ENCODE assay signal across 7 mouse cellular contexts in genomic region chr12:86498765-86499164, GRCm38 (mm10).
DNase-seq lines count a peak whose midpoint lies in the region; ATAC-seq and TF ChIP-seq lines count a peak whose summit lies in the region.

No protein-coding gene starts in this region.

- no peak overlapping the region for H3K4me2 ChIP-seq in intestine, embryonic 15.5 days (replicated peaks)

- TF ChIP-seq POLR2A in kidney, adult 2 months (IDR thresholded peaks at IDR 0.05; ENCODE audit: low read depth, low read length): no peak

- TF ChIP-seq CTCF in E14TG2a.4 (conservative IDR thresholded peaks at IDR 0.05; ENCODE audit: low read length): no peak
- no peak for TF ChIP-seq CTCF in kidney, adult 2 months (conservative IDR thresholded peaks at IDR 0.05; ENCODE audit: insufficient read depth, insufficient read length, low read depth, low read length)

- 12% methylated on average over 6 of the region's 6 CpGs for WGBS in kidney, adult 2 months
- WGBS in intestine, embryonic 15.5 days: 28% methylated on average over 6 of the region's 6 CpGs

- H3K27me3 ChIP-seq in E14TG2a.4 (ENCODE audit: insufficient read depth, low read length): no peaks in the 10 kb centered on the region
- no peaks in the 10 kb centered on the region for H3K27me3 ChIP-seq in kidney, adult 2 months (replicated peaks; ENCODE audit: control insufficient read depth, insufficient read depth, low read length)
- no peaks in the 10 kb centered on the region for H3K27me3 ChIP-seq in intestine, embryonic 15.5 days (replicated peaks)

- intact Hi-C loops in left cerebral cortex, postnatal 25 days (cut with DNase I): no loop called here

- no peaks in the 10 kb centered on the region for H3K9me3 ChIP-seq in E14TG2a.4 (ENCODE audit: low read length)
- H3K9me3 ChIP-seq in intestine, embryonic 15.5 days: no peaks in the 10 kb centered on the region

- H3K4me3 ChIP-seq in E14TG2a.4 (replicated peaks; ENCODE audit: low read length): peak overlapping the region; percentile 63
- H3K4me3 ChIP-seq in kidney, adult 2 months (ENCODE audit: insufficient read depth, low read depth, low read length): no peak overlapping the region
- no peak overlapping the region for H3K4me3 ChIP-seq in intestine, embryonic 15.5 days (replicated peaks)

- DNase-seq in ES-CJ7 (ENCODE audit: low read depth, low spot score): peak; percentile 96
- peak; percentile 44 to 76 for DNase-seq in frontal cortex, postnatal 36 days (ENCODE audit: low spot score in 2 of 2)
- DNase-seq in kidney, adult 2 months: peak; percentile 62
- DNase-seq in left cerebral cortex, postnatal 25 days (ENCODE audit: low spot score in 2 of 2): peak; percentile 39 to 81
- DNase-seq in urinary bladder, postnatal 10 days (ENCODE audit: low spot score): no peak

- H3K9ac ChIP-seq in intestine, embryonic 15.5 days: no peak overlapping the region

- no peak overlapping the region; the same call in 1 of the 2 replicates for H3K27ac ChIP-seq in kidney, adult 2 months (ENCODE audit: insufficient read depth, low read depth, low read length)
- no peak overlapping the region for H3K27ac ChIP-seq in intestine, embryonic 15.5 days

- peaks cover 83% of the 10 kb centered on the region for H3K4me1 ChIP-seq in E14TG2a.4 (replicated peaks; ENCODE audit: low read depth, low read length)
- H3K4me1 ChIP-seq in kidney, adult 2 months (ENCODE audit: control insufficient read depth, insufficient read depth, low read length): peaks cover 6% of the 10 kb centered on the region; the same call in 1 of the 2 replicates
- no peaks in the 10 kb centered on the region for H3K4me1 ChIP-seq in intestine, embryonic 15.5 days (replicated peaks)

- H3K36me3 ChIP-seq in E14TG2a.4 (ENCODE audit: insufficient read depth, low read length): peaks cover 81% of the 10 kb centered on the region
- no peaks in the 10 kb centered on the region for H3K36me3 ChIP-seq in kidney, adult 2 months (ENCODE audit: control insufficient read depth, insufficient read depth, low read length)
- H3K36me3 ChIP-seq in intestine, embryonic 15.5 days: no peaks in the 10 kb centered on the region

- ATAC-seq in intestine, embryonic 15.5 days: no peak
